Mouse (Mus musculus) C2C12 (cell line): Measurements from ENCODE around the gene Sox5.

ENCODE experiments used
- CEBPB ChIP-seq: IDR thresholded peaks from one replicate; pipeline ENCODE4 v1.6.1; 2011; ENCODE audit warnings: low read depth, mild to moderate bottlenecking, control low read depth, moderate library complexity
- CTCF ChIP-seq: IDR thresholded peaks from one replicate; pipeline ENCODE4 v1.5.1; 2011; ENCODE audit not compliant: control insufficient read depth, insufficient read depth, insufficient read length
- FOSL1 ChIP-seq: IDR thresholded peaks from one replicate; pipeline ENCODE4 v1.8.0; 2011; ENCODE audit warnings: mild to moderate bottlenecking, low read length; ENCODE audit not compliant: poor library complexity, insufficient read depth, severe bottlenecking
- MAX ChIP-seq: IDR thresholded peaks from one replicate; pipeline ENCODE4 v1.6.1; 2011; ENCODE audit warnings: mild to moderate bottlenecking, control low read depth
- MYOD1 ChIP-seq: IDR thresholded peaks from one replicate; pipeline ENCODE4 v1.6.1; 2011; ENCODE audit warnings: low read depth; ENCODE audit not compliant: control insufficient read depth, insufficient read length
- MYOG ChIP-seq: IDR thresholded peaks from one replicate; pipeline ENCODE4 v1.6.1; 2011; ENCODE audit not compliant: control insufficient read depth, insufficient read length; ENCODE audit errors: extremely low read depth
- USF1 ChIP-seq: IDR thresholded peaks from one replicate; pipeline ENCODE4 v1.6.1; 2011; ENCODE audit warnings: low read depth, mild to moderate bottlenecking, control low read depth, moderate library complexity

DNA sequence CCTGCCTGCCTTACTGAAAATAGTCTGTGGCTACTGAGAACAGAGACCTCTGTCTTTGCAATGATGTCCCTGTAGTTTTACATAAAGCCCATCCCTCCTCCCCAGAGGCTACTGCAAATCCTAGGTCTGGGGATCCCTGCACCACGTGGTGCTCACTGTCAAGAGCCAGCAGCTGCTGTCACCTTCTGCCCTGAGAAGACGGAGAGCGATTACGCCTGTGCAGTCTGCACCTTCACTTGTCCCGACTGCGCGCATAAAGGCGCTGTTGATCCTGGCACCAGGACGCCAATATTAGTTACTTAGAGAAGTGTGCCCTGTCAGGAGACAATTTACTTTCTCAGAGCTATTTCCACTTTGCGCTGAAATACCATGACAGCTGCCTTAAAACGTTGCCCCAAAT, 258.3 kb downstream of the Sox5 start:
- TF ChIP-seq USF1 (no peak), CTCF (no peak), MAX (no peak), MYOD1 (no peak), CEBPB (no peak), MYOG (no peak), FOSL1 (no peak)
